Mouse (Mus musculus) hindbrain, postnatal 0 days (tissue): ENCODE measurements around the gene Zfp423. TPM values are rescaled to one million over a fixed set of nuclear protein-coding genes. Genes with fewer than 3 reads are reported as not detected.

Source experiments
- ATAC-seq: fragments of 200-750 bp; cut with Nextera tagmentation; 2 replicates; pipeline ENCODE4 v1.8.0; 2017; ENCODE audit warnings: mild to moderate bottlenecking, moderate TSS enrichment, moderate library complexity
- DNase-seq: peaks from one replicate; pipeline ENCODE4 v3.0.0-alpha.2; 2015; ENCODE audit warnings: low spot score
- H3K27ac ChIP-seq: fragments of 300-500 bp; sonication (generic); 2 replicates; pipeline ENCODE4 v1.5.1; 2014; ENCODE audit warnings: mild to moderate bottlenecking
- H3K27me3 ChIP-seq: fragments of 300-500 bp; sonication (generic); 2 replicates; pipeline ENCODE4 v1.6.1; 2014; ENCODE audit warnings: low read length, mixed read lengths; ENCODE audit not compliant: insufficient read depth
- H3K36me3 ChIP-seq: fragments of 300-500 bp; sonication (generic); 2 replicates; pipeline ENCODE4 v1.6.1; 2014; ENCODE audit warnings: low read length, mixed read lengths; ENCODE audit not compliant: insufficient read depth
- H3K4me1 ChIP-seq: fragments of 300-500 bp; sonication (generic); 2 replicates; pipeline ENCODE4 v1.6.1; 2014; ENCODE audit warnings: antibody characterized with exemption, low read length, mixed read lengths; ENCODE audit not compliant: insufficient read depth
- H3K4me2 ChIP-seq: fragments of 300-500 bp; sonication (generic); 2 replicates; pipeline ENCODE4 v1.6.1; 2014; ENCODE audit warnings: low read depth, mild to moderate bottlenecking, low read length, moderate library complexity, mixed read lengths
- H3K4me3 ChIP-seq: fragments of 300-500 bp; sonication (generic); 2 replicates; pipeline ENCODE4 v1.5.1; 2014; ENCODE audit warnings: low read length
- H3K9ac ChIP-seq: fragments of 300-500 bp; sonication (generic); replicated peaks from 2 replicates; pipeline ENCODE4 v1.6.1; 2014; ENCODE audit warnings: mild to moderate bottlenecking, low read length, moderate library complexity, mixed read lengths
- H3K9me3 ChIP-seq: fragments of 300-500 bp; sonication (generic); 2 replicates; pipeline ENCODE4 v1.6.1; 2016; ENCODE audit warnings: low read length, mixed read lengths
- CTCF ChIP-seq: IDR thresholded peaks from 2 replicates; pipeline ENCODE4 v1.5.1; 2016; ENCODE audit warnings: antibody characterized with exemption, control low read depth, low read depth
- WGBS: fragments of 180-500 bp; shearing (Covaris S2); extraction: QIAGEN DNeasy Blood & Tissue Kit; methylation state at CpG from one replicate; pipeline ENCODE4 v1.1.7; 2014; 5-methylcytosine and 5-hydroxymethylcytosine counted together
- polyA plus RNA-seq: library from polyadenylated mRNA; unstranded; fragments of >200 nt; fragmentation: Nextera tagmentation; extraction: Ambion mirVana; gene quantifications from 2 replicates; pipeline ENCODE4 v1.2.1, GENCODE M21; 2015
- total RNA-seq: library from RNA; depleted of rRNA; stranded (reverse); fragments of >200 nt; gene quantifications from 2 replicates; pipeline ENCODE4 v1.2.3, GENCODE M21; 2014

The Zfp423 gene
- total and polyA plus RNA-seq, 2 experiments from 2014 or later = 22.2 to 73.6 TPM

- no peak for TF ChIP-seq CTCF
- no peaks in the 10 kb centered on the region for H3K36me3 ChIP-seq
- H3K9ac ChIP-seq = no peak overlapping the region
- H3K27ac ChIP-seq = peak overlapping the region; percentile 79; the same call in 1 of the 2 replicates
- H3K4me2 ChIP-seq = no peak overlapping the region
- H3K4me1 ChIP-seq = peaks cover 46% of the 10 kb centered on the region
- DNase-seq (no peak), ATAC-seq (no peak)
- H3K9me3 ChIP-seq = no peaks in the 10 kb centered on the region
- WGBS = 42% methylated on average over 3 of the region's 3 CpGs
- no peak overlapping the region for H3K4me3 ChIP-seq
- no peaks in the 10 kb centered on the region for H3K27me3 ChIP-seq
Measured at GRCm38 (mm10) chr8:87937211-87937610, 22.2 kb downstream of the Zfp423 start.

GRCm38 (mm10) chr8:87935088-87935680, 24.2 kb downstream of the Zfp423 start:
- Histone ChIP-seq H3K4me1 (peaks cover 47% of the 10 kb centered on the region), H3K4me3 (no peak overlapping the region), H3K9ac (no peak overlapping the region), H3K27ac (no peak overlapping the region), H3K36me3 (no peaks in the 10 kb centered on the region), H3K4me2 (no peak overlapping the region), H3K9me3 (no peaks in the 10 kb centered on the region), H3K27me3 (no peaks in the 10 kb centered on the region)
- ATAC-seq (no peak), DNase-seq (no peak)
- no peak for TF ChIP-seq CTCF
- WGBS = 88% methylated on average over 6 of the region's 6 CpGs

GRCm38 (mm10) chr8:87934175-87934574, 25.2 kb downstream of the Zfp423 start:
- H3K4me1 ChIP-seq = peaks cover 43% of the 10 kb centered on the region
- no peak for TF ChIP-seq CTCF

GRCm38 (mm10) chr8:87933752-87934151, 25.6 kb downstream of the Zfp423 start:
- no peak for TF ChIP-seq CTCF
- WGBS = 54% methylated on average over 8 of the region's 8 CpGs
- Histone ChIP-seq H3K9ac (no peak overlapping the region), H3K9me3 (no peaks in the 10 kb centered on the region), H3K4me2 (no peak overlapping the region), H3K4me3 (no peak overlapping the region), H3K27ac (peak overlapping the region; percentile 26; the same call in 1 of the 2 replicates), H3K27me3 (no peaks in the 10 kb centered on the region), H3K4me1 (peaks cover 39% of the 10 kb centered on the region), H3K36me3 (no peaks in the 10 kb centered on the region)
- ATAC-seq = no peak
- no peak for DNase-seq

More at GRCm38 (mm10) chr8:87934175-87934574, 25.2 kb downstream of the Zfp423 start:
- DNase-seq (peak; percentile 42), ATAC-seq (no peak)
- no peaks in the 10 kb centered on the region for H3K36me3 ChIP-seq
- no peaks in the 10 kb centered on the region for H3K9me3 ChIP-seq
- H3K27me3 ChIP-seq = no peaks in the 10 kb centered on the region
- 0 out of 2 replicates have a peak overlapping the region, but pooled peaks have one; percentile 5 for H3K4me2 ChIP-seq
- 0 out of 2 replicates have a peak overlapping the region, but pooled peaks have one; percentile 6 for H3K9ac ChIP-seq
- 56% methylated on average over 13 of the region's 13 CpGs for WGBS
- H3K4me3 ChIP-seq = no peak overlapping the region
- peak overlapping the region; percentile 26; the same call in 1 of the 2 replicates for H3K27ac ChIP-seq

GRCm38 (mm10) chr8:87928857-87929256, 30.5 kb downstream of the Zfp423 start:
- TF ChIP-seq CTCF = no peak
- Histone ChIP-seq H3K27me3 (no peaks in the 10 kb centered on the region), H3K9me3 (no peaks in the 10 kb centered on the region), H3K27ac (no peak overlapping the region), H3K9ac (no peak overlapping the region), H3K4me1 (peaks cover 23% of the 10 kb centered on the region), H3K4me2 (no peak overlapping the region), H3K4me3 (no peak overlapping the region), H3K36me3 (no peaks in the 10 kb centered on the region)
- no peak for DNase-seq
- WGBS = 28% methylated on average over 2 of the region's 2 CpGs
- ATAC-seq = no peak

- Histone ChIP-seq H3K9ac (no peak overlapping the region), H3K27me3 (no peaks in the 10 kb centered on the region), H3K4me2 (no peak overlapping the region), H3K36me3 (no peaks in the 10 kb centered on the region), H3K9me3 (no peaks in the 10 kb centered on the region), H3K4me1 (peaks cover 8% of the 10 kb centered on the region; the same call in 1 of the 2 replicates), H3K4me3 (no peak overlapping the region), H3K27ac (0 out of 2 replicates have a peak overlapping the region, but pooled peaks have one; percentile 15)
- ATAC-seq (no peak), DNase-seq (no peak)
- WGBS = 64% methylated on average over 10 of the region's 10 CpGs
- no peak for TF ChIP-seq CTCF
Measured at GRCm38 (mm10) chr8:87927034-87927830, 32.2 kb downstream of the Zfp423 start.
